Mouse (Mus musculus): ENCODE results near the gene 6030452D12Rik. TPM values are rescaled to one million over a fixed set of nuclear protein-coding genes. Genes with fewer than 3 reads are reported as not detected.

6030452D12Rik gene
- total RNA-seq, 2 experiments from 2014 or later = not detected

- no peak for ATAC-seq (replicated peaks; ENCODE audit: low FRiP score, poor library complexity, severe bottlenecking)
Measured at GRCm38 (mm10) chr8:106550906-106551305, 50.6 kb downstream of the 6030452D12Rik start.

DNA sequence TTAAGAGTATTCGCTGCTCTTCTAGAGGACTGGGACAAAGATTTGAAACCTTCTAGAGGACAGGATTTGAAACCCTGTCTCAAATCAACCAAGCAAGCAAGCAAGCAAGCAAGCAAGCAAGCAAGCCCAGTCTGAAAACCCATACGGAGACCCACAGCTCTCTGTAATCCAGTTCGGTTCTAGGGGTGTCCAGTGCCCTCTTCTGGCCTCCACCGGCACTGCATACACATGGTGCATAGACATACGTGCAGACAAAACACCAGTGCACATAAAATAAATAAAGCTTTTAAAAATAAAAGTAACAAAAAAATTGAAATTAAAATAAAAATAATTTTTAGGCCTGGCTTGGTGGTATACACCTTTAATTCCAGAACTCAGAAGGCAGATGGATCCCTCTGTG, 53.7 kb downstream of the 6030452D12Rik start:
- no peak for ATAC-seq (replicated peaks; ENCODE audit: low FRiP score, poor library complexity, severe bottlenecking)

DNA sequence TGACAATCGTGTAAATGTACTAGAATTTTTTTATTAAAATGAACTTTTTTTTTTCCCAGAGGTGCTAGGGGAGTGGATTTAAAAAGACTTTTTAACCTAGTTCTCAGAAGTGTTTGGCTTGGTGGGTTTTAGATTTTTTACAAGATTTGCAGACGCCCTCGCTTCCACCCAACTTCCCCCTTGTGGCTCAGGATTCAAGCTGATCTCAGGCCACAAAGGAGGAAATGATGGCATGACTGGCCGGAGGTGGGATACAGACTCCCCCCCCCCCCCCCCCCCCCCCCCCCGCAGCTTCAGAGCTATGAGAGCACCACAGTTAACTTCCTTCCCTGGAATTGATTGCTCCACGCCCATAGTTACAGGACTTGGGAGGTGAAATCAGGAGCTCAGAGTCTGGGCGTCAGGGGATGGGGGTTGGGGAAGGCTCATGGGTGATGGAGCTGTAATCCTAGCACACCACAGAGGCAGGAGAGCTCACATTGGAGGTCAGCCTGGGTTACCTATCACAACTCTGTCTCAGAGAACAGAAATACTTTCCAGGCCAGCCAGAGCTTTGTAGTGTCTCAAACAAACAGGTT, 55.8 kb downstream of the 6030452D12Rik start:
- ATAC-seq (replicated peaks; ENCODE audit: low FRiP score, poor library complexity, severe bottlenecking) = no peak

Other genes with a start within 250 kb of the 6030452D12Rik start
- gene Smpd3, start 162.5 kb upstream of the 6030452D12Rik start, total RNA-seq (2015; ENCODE audit: low replicate concordance) = not detected in 2 replicates
- 0.42 TPM in 1 of 2 replicates, not detected in the other for gene Smpd3, start 162.5 kb upstream of the 6030452D12Rik start, total RNA-seq (2017; ENCODE audit: low replicate concordance)
- 0.19 and 2.1 TPM in 2 replicates for gene Zfp90, start 85.2 kb upstream of the 6030452D12Rik start, total RNA-seq (2015; ENCODE audit: low replicate concordance)
- 0.94 and 0.98 TPM in 2 replicates for gene Zfp90, start 85.2 kb upstream of the 6030452D12Rik start, total RNA-seq (2017; ENCODE audit: low replicate concordance)
- not detected in 2 replicates for gene Cdh3, start 10.4 kb downstream of the 6030452D12Rik start, total RNA-seq (2015; ENCODE audit: low replicate concordance)
- gene Cdh3, start 10.4 kb downstream of the 6030452D12Rik start, total RNA-seq (2017; ENCODE audit: low replicate concordance) = not detected in 2 replicates
- 20.6 and 31.1 TPM in 2 replicates for gene Gm10073, start 72.9 kb downstream of the 6030452D12Rik start, total RNA-seq (2015; ENCODE audit: low replicate concordance)
- not detected in 2 replicates for gene Gm10073, start 72.9 kb downstream of the 6030452D12Rik start, total RNA-seq (2017; ENCODE audit: low replicate concordance)
- gene Cdh1, start 102.8 kb downstream of the 6030452D12Rik start, total RNA-seq (2015; ENCODE audit: low replicate concordance) = 0.96 and 2.9 TPM in 2 replicates
- 0.84 and 1.2 TPM in 2 replicates for gene Cdh1, start 102.8 kb downstream of the 6030452D12Rik start, total RNA-seq (2017; ENCODE audit: low replicate concordance)
- gene Tango6, start 182.5 kb downstream of the 6030452D12Rik start, total RNA-seq (2015; ENCODE audit: low replicate concordance) = 0.84 and 3.5 TPM in 2 replicates
- 0.42 and 2.0 TPM in 2 replicates for gene Tango6, start 182.5 kb downstream of the 6030452D12Rik start, total RNA-seq (2017; ENCODE audit: low replicate concordance)

All from erythroblast, adult 5-6 weeks (primary cell).